Mouse (Mus musculus) intestine, embryonic 16.5 days (tissue): ENCODE data around the gene Tecpr2. TPM values are rescaled to one million over a fixed set of nuclear protein-coding genes. Genes with fewer than 3 reads are reported as not detected.
A peak's percentile ranks its signal among the peaks of the same experiment; 100 is the strongest.

Source experiments
- ATAC-seq: fragments of 200-750 bp; cut with Nextera tagmentation; 2 replicates; pipeline ENCODE4 v1.8.0; 2017; ENCODE audit warnings: moderate TSS enrichment, moderate library complexity
- H3K27ac ChIP-seq: fragments of 300-500 bp; sonication (generic); 2 replicates; pipeline ENCODE4 v1.5.1; 2014; ENCODE audit warnings: mild to moderate bottlenecking, low read length
- H3K27me3 ChIP-seq: fragments of 300-500 bp; sonication (generic); replicated peaks from 2 replicates; pipeline ENCODE4 v1.6.1; 2014; ENCODE audit warnings: low read length, control low read depth, mixed read lengths; ENCODE audit not compliant: control insufficient read depth, insufficient read depth
- H3K36me3 ChIP-seq: fragments of 300-500 bp; sonication (generic); 2 replicates; pipeline ENCODE4 v1.6.1; 2014; ENCODE audit warnings: low read length, control low read depth; ENCODE audit not compliant: control insufficient read depth, insufficient read depth
- H3K4me1 ChIP-seq: fragments of 300-500 bp; sonication (generic); 2 replicates; pipeline ENCODE4 v1.6.1; 2014; ENCODE audit warnings: low read length, control low read depth, mixed read lengths; ENCODE audit not compliant: control insufficient read depth, insufficient read depth
- H3K4me2 ChIP-seq: fragments of 300-500 bp; sonication (generic); 2 replicates; pipeline ENCODE4 v1.6.1; 2014; ENCODE audit warnings: low read depth, low read length, control low read depth
- H3K4me3 ChIP-seq: fragments of 300-500 bp; sonication (generic); 2 replicates; pipeline ENCODE4 v1.5.1; 2014; ENCODE audit warnings: mild to moderate bottlenecking, low read length
- H3K9ac ChIP-seq: fragments of 300-500 bp; sonication (generic); 2 replicates; pipeline ENCODE4 v1.6.1; 2014; ENCODE audit warnings: low read depth, low read length
- H3K9me3 ChIP-seq: fragments of 300-500 bp; sonication (generic); 2 replicates; pipeline ENCODE4 v1.6.1; 2016; ENCODE audit warnings: low read length, control low read depth; ENCODE audit not compliant: control insufficient read depth
- WGBS: fragments of 180-500 bp; shearing (Covaris S2); extraction: QIAGEN DNeasy Blood & Tissue Kit; methylation state at CpG from one replicate; pipeline ENCODE4 v1.1.7; 2014; 5-methylcytosine and 5-hydroxymethylcytosine counted together
- polyA plus RNA-seq: library from polyadenylated mRNA; unstranded; fragments of >200 nt; fragmentation: Nextera tagmentation; extraction: Ambion mirVana; gene quantifications from 2 replicates; pipeline ENCODE4 v1.2.1, GENCODE M21; 2015

The Tecpr2 gene
- polyA plus RNA-seq, 1 experiment from 2014 or later: 2.2 TPM

- no peak for ATAC-seq
- WGBS: 90% methylated on average over 5 of the region's 5 CpGs
- Histone ChIP-seq H3K9ac (no peak overlapping the region), H3K9me3 (no peaks in the 10 kb centered on the region), H3K36me3 (0 out of 2 replicates have a peak, but pooled peaks cover 5% of the 10 kb centered on the region), H3K4me2 (no peak overlapping the region), H3K4me1 (no peaks in the 10 kb centered on the region), H3K27me3 (no peaks in the 10 kb centered on the region), H3K27ac (no peak overlapping the region), H3K4me3 (no peak overlapping the region)
Observed at GRCm38 (mm10) chr12:110937496-110937895, 48.4 kb downstream of the Tecpr2 start.

- Histone ChIP-seq H3K9me3 (no peaks in the 10 kb centered on the region), H3K4me1 (no peaks in the 10 kb centered on the region), H3K9ac (no peak overlapping the region), H3K4me3 (no peak overlapping the region), H3K27me3 (no peaks in the 10 kb centered on the region), H3K4me2 (no peak overlapping the region), H3K36me3 (0 out of 2 replicates have a peak, but pooled peaks cover 3% of the 10 kb centered on the region), H3K27ac (no peak overlapping the region)
- WGBS: 97% methylated on average over 5 of the region's 5 CpGs
- no peak for ATAC-seq
Observed at GRCm38 (mm10) chr12:110939385-110939784, 50.3 kb downstream of the Tecpr2 start.

GRCm38 (mm10) chr12:110940869-110941268, 51.8 kb downstream of the Tecpr2 start:
- Histone ChIP-seq H3K27me3 (no peaks in the 10 kb centered on the region), H3K4me1 (no peaks in the 10 kb centered on the region), H3K27ac (no peak overlapping the region), H3K9ac (no peak overlapping the region), H3K4me2 (no peak overlapping the region), H3K9me3 (no peaks in the 10 kb centered on the region), H3K36me3 (0 out of 2 replicates have a peak, but pooled peaks cover 3% of the 10 kb centered on the region), H3K4me3 (no peak overlapping the region)
- WGBS: 94% methylated on average over 3 of the region's 3 CpGs
- no peak for ATAC-seq

DNA sequence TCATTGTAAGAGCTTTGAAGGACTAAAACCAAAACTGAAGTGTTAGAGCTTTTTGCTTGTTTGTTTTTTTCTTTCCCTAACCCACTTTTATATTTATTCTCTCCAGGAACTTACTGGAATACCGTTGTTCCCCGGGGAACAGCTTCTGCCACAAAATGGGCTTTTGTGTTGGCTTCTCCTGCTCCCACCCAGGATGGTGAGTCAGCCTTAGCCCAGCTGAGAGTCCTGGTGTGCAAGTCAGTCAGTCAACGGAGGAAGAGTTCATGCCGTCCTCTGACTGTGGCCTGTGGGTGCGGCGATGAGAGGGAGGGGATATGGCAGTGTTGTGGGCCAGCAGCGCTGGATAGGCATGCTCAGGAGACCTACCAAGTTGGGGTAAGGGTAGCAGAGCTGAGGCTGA, 57.2 kb downstream of the Tecpr2 start:
- Histone ChIP-seq H3K9me3 (no peaks in the 10 kb centered on the region), H3K4me2 (no peak overlapping the region), H3K9ac (no peak overlapping the region), H3K4me1 (no peaks in the 10 kb centered on the region), H3K36me3 (peaks cover 2% of the 10 kb centered on the region; the same call in 1 of the 2 replicates), H3K27me3 (no peaks in the 10 kb centered on the region), H3K4me3 (no peak overlapping the region), H3K27ac (no peak overlapping the region)
- ATAC-seq: no peak
- 86% methylated on average over 7 of the region's 7 CpGs for WGBS

GRCm38 (mm10) chr12:110948082-110948909, 59.2 kb downstream of the Tecpr2 start:
- no peak for ATAC-seq
- Histone ChIP-seq H3K27ac (no peak overlapping the region), H3K4me2 (no peak overlapping the region), H3K9ac (no peak overlapping the region), H3K9me3 (no peaks in the 10 kb centered on the region), H3K36me3 (peaks cover 2% of the 10 kb centered on the region; the same call in 1 of the 2 replicates), H3K4me3 (no peak overlapping the region), H3K4me1 (no peaks in the 10 kb centered on the region), H3K27me3 (no peaks in the 10 kb centered on the region)
- WGBS: 90% methylated on average over 6 of the region's 6 CpGs

DNA sequence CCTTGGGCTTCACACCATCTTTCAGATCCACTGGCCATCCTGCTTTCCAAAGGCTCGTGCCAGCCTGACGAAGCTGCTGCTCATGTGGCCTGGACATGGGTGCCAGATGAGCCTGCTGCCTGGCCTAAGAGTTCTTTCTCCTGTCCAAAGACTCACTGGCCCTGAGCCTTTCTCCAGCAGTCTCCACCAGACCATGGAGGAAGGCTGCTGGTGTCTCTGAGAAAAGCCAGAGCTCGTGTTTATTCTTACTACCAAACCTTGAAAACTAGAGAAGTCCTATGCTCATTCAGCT, 59.8 kb downstream of the Tecpr2 start:
- Histone ChIP-seq H3K27ac (no peak overlapping the region), H3K4me1 (no peaks in the 10 kb centered on the region), H3K27me3 (no peaks in the 10 kb centered on the region), H3K4me2 (no peak overlapping the region), H3K36me3 (peaks cover 2% of the 10 kb centered on the region; the same call in 1 of the 2 replicates), H3K4me3 (no peak overlapping the region), H3K9me3 (no peaks in the 10 kb centered on the region), H3K9ac (no peak overlapping the region)
- ATAC-seq: no peak
- 83% methylated on average over 3 of the region's 3 CpGs for WGBS

DNA sequence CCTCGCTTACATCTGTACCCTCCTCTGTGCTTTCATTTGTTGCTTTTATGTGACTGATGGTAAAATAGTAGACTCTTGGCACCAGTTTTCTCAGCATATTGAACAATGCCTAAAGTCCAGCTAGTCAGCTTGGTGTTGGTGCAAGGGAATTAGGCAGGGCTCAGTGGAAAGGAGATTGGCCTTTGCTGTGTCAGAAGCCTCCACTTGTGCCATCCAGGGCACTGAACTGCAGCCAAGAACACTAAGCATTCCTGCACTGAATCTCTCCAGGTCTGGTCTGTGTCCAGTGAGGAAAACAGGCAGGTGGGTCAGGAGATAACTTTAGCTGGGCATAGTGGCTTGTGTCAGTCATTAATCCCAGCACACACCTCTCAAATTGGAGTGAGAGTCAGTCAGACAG, 60.3 kb downstream of the Tecpr2 start:
- no peak overlapping the region for H3K9ac ChIP-seq
- H3K27ac ChIP-seq: no peak overlapping the region
- peaks cover 2% of the 10 kb centered on the region; the same call in 1 of the 2 replicates for H3K36me3 ChIP-seq
- H3K4me1 ChIP-seq: no peaks in the 10 kb centered on the region
- WGBS: 95% methylated on average over 1 of the region's 1 CpGs
- no peak overlapping the region for H3K4me2 ChIP-seq
- no peak overlapping the region for H3K4me3 ChIP-seq
- H3K27me3 ChIP-seq: no peaks in the 10 kb centered on the region
- no peaks in the 10 kb centered on the region for H3K9me3 ChIP-seq
- ATAC-seq: no peak

- WGBS: 83% methylated on average over 4 of the region's 4 CpGs
- ATAC-seq: no peak
- H3K4me1 ChIP-seq: no peaks in the 10 kb centered on the region
Observed at GRCm38 (mm10) chr12:110950151-110950550, 61.1 kb downstream of the Tecpr2 start.

GRCm38 (mm10) chr12:110951236-110951635, 62.2 kb downstream of the Tecpr2 start:
- H3K9ac ChIP-seq: no peak overlapping the region
- H3K27ac ChIP-seq: no peak overlapping the region
- H3K4me1 ChIP-seq: no peaks in the 10 kb centered on the region
- no peaks in the 10 kb centered on the region for H3K27me3 ChIP-seq
- H3K4me3 ChIP-seq: no peak overlapping the region
- H3K36me3 ChIP-seq: peaks cover 2% of the 10 kb centered on the region; the same call in 1 of the 2 replicates
- 0 out of 2 replicates have a peak, but pooled peaks have one; percentile 9 for ATAC-seq
- H3K4me2 ChIP-seq: no peak overlapping the region
- 81% methylated on average over 7 of the region's 7 CpGs for WGBS
- no peaks in the 10 kb centered on the region for H3K9me3 ChIP-seq

More at GRCm38 (mm10) chr12:110950151-110950550, 61.1 kb downstream of the Tecpr2 start:
- H3K36me3 ChIP-seq: peaks cover 2% of the 10 kb centered on the region; the same call in 1 of the 2 replicates
- no peak overlapping the region for H3K4me2 ChIP-seq
- no peaks in the 10 kb centered on the region for H3K27me3 ChIP-seq
- H3K4me3 ChIP-seq: no peak overlapping the region
- H3K9me3 ChIP-seq: no peaks in the 10 kb centered on the region
- no peak overlapping the region for H3K9ac ChIP-seq
- H3K27ac ChIP-seq: no peak overlapping the region
